In the genomic region with DNA sequence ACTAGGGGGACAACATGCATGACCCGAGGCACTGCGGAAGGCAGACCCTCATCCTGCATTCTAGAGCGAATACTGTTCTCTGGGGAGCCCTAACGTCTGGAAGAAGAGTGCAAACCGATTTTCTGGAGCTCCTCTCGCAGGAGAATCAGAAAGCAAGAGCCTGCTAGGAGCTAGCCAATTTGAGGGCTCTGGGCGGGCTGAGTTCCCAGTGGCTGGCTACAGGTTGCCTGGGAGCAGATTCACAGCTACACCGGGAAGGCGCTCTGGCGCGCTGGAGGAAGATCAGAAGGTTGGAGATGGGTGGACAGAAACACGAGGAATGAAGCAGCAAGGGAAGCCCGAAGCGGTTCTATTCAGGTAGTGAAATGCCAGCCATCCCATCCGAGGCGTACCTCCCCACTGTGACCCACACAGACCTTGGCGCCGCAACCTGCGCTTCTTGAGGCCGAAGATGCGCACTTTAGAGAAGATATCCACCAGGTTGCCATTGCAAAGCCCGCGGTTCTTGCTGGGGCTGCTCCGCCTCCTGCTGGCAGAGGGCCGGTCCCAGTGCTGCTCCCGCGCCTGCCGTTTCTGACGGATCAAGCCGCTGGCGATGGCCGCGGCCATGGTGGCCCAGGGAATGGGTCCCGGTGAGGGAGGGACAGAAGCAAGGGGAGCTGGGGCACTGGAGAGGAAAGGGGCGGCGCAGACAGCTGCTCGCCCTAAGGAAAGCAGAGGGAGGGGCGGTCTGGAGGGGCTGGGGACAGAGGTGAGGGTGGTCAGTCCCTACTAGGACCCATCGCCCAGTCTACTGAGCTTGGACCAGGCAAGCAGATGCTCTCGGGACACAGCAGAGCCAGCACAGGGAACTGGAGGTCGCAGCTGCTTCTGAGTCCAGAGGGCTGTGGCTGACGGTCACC, we compare ENCODE assay signal across 9 mouse cellular contexts.
DNase-seq lines count a peak whose midpoint lies in the region; ATAC-seq lines count a peak whose summit lies in the region.
"Had no signal": no experiment of that assay in that cellular context is flagged by ENCODE, and none has a peak within 500 bp of the region (broad histone marks: within the 10 kb centered on the region; RNA-seq: fewer than 3 reads in every experiment).

No protein-coding gene starts in this region.

- no peak overlapping the region for H3K27ac ChIP-seq in embryonic facial prominence, embryonic 14.5 days (replicated peaks; ENCODE audit: low read depth, low read length)
- H3K27ac ChIP-seq in hindbrain, embryonic 11.5 days (ENCODE audit: low read depth, low read length): no peak overlapping the region
- peak overlapping the region; percentile 61 for H3K27ac ChIP-seq in neural tube, embryonic 13.5 days (replicated peaks)

- peak overlapping the region; percentile 31 for H3K4me3 ChIP-seq in embryonic facial prominence, embryonic 14.5 days (ENCODE audit: low read depth, low read length)
- H3K4me3 ChIP-seq in hindbrain, embryonic 11.5 days (ENCODE audit: low read depth, low read length): peak overlapping the region; percentile 48
- H3K4me3 ChIP-seq in neural tube, embryonic 13.5 days: peak overlapping the region; percentile 59
- H3K4me3 ChIP-seq: erythroblast, embryonic 14.5 days had no signal

- ATAC-seq in embryonic facial prominence, embryonic 14.5 days (ENCODE audit: low read depth): peak; percentile 55; the same call in 1 of the 2 replicates
- ATAC-seq in hindbrain, embryonic 11.5 days (ENCODE audit: low FRiP score): peak; percentile 90
- ATAC-seq in neural tube, embryonic 13.5 days (ENCODE audit: low read depth): peak; percentile 93
- no peak for ATAC-seq in granulocyte monocyte progenitor cell, adult 5-6 weeks (replicated peaks; ENCODE audit: poor library complexity, severe bottlenecking)

- H3K4me2 ChIP-seq in embryonic facial prominence, embryonic 14.5 days (ENCODE audit: low read depth, low read length): peak overlapping the region; percentile 54
- peak overlapping the region; percentile 86 for H3K4me2 ChIP-seq in hindbrain, embryonic 11.5 days (replicated peaks; ENCODE audit: low read depth, low read length)
- H3K4me2 ChIP-seq in neural tube, embryonic 13.5 days: peak overlapping the region; percentile 94

- H3K27me3 ChIP-seq in embryonic facial prominence, embryonic 14.5 days (replicated peaks; ENCODE audit: control insufficient read depth, insufficient read depth, low read length): peaks cover 35% of the 10 kb centered on the region
- 0 out of 2 replicates have a peak, but pooled peaks cover 3% of the 10 kb centered on the region for H3K27me3 ChIP-seq in hindbrain, embryonic 11.5 days (ENCODE audit: control insufficient read depth, insufficient read depth, low read length)
- H3K27me3 ChIP-seq in neural tube, embryonic 13.5 days: peaks cover 10% of the 10 kb centered on the region

- 0 out of 2 replicates have a peak overlapping the region, but pooled peaks have one; percentile 25 for H3K9ac ChIP-seq in embryonic facial prominence, embryonic 14.5 days (ENCODE audit: low read depth, low read length)
- H3K9ac ChIP-seq in hindbrain, embryonic 11.5 days (ENCODE audit: low read depth, low read length): peak overlapping the region; percentile 64
- peak overlapping the region; percentile 78 for H3K9ac ChIP-seq in neural tube, embryonic 13.5 days

- 2% methylated on average over 31 of the region's 42 CpGs for WGBS in embryonic facial prominence, embryonic 14.5 days
- 1% methylated on average over 42 of the region's 42 CpGs for WGBS in hindbrain, embryonic 11.5 days
- under 1% methylated on average over 41 of the region's 42 CpGs for WGBS in neural tube, embryonic 13.5 days

- H3K36me3 ChIP-seq in embryonic facial prominence, embryonic 14.5 days (ENCODE audit: control insufficient read depth, insufficient read depth, low read length): no peaks in the 10 kb centered on the region
- H3K36me3 ChIP-seq in hindbrain, embryonic 11.5 days (ENCODE audit: control insufficient read depth, insufficient read depth, low read length): no peaks in the 10 kb centered on the region
- H3K36me3 ChIP-seq in neural tube, embryonic 13.5 days: no peaks in the 10 kb centered on the region

- no peaks in the 10 kb centered on the region for H3K4me1 ChIP-seq in embryonic facial prominence, embryonic 14.5 days (ENCODE audit: control insufficient read depth, insufficient read depth, low read length)
- no peaks in the 10 kb centered on the region for H3K4me1 ChIP-seq in hindbrain, embryonic 11.5 days (replicated peaks; ENCODE audit: control insufficient read depth, insufficient read depth, low read length)
- H3K4me1 ChIP-seq in neural tube, embryonic 13.5 days (replicated peaks): peaks cover 23% of the 10 kb centered on the region

- H3K9me3 ChIP-seq in embryonic facial prominence, embryonic 14.5 days (ENCODE audit: control insufficient read depth, low read length): no peaks in the 10 kb centered on the region
- H3K9me3 ChIP-seq in hindbrain, embryonic 11.5 days (ENCODE audit: control insufficient read depth, low read length): no peaks in the 10 kb centered on the region
- no peaks in the 10 kb centered on the region for H3K9me3 ChIP-seq in neural tube, embryonic 13.5 days

- peak; percentile 26 for DNase-seq in adrenal gland, adult 2 months
- DNase-seq in adrenal gland, postnatal 4 days (ENCODE audit: low spot score in 2 of 2): no peak
- DNase-seq in adrenal gland, postnatal 25 days: peak; percentile 28
- peak; percentile 9 for DNase-seq in embryonic facial prominence, embryonic 14.5 days (ENCODE audit: low spot score)
- peak; percentile 71 for DNase-seq in hindbrain, embryonic 11.5 days (ENCODE audit: low spot score)
- peak; percentile 28 to 51 for DNase-seq in left cerebral cortex, adult 8-10 months (ENCODE audit: low spot score in 2 of 2)

Comparison
In these comparisons a context has a peak if more than half of its experiments do, and no peak if none do; other contexts are left out.
1. DNase-seq: peak in adrenal gland, adult 2 months (single experiment), adrenal gland, postnatal 25 days (single experiment), embryonic facial prominence, embryonic 14.5 days (single experiment), hindbrain, embryonic 11.5 days (single experiment) and left cerebral cortex, adult 8-10 months (2 of 2); none in adrenal gland, postnatal 4 days (0 of 2).
2. H3K9ac ChIP-seq: peak in every context shown above with its lines; median percentile 78 in neural tube, embryonic 13.5 days; 64 in hindbrain, embryonic 11.5 days; 25 in embryonic facial prominence, embryonic 14.5 days.
3. Peak in every context shown above with its lines, with median percentiles within 50 percentile points of each other: H3K4me2 ChIP-seq and H3K4me3 ChIP-seq.